Mouse (Mus musculus): ENCODE results near the gene Car4.

- TF ChIP-seq CTCF (IDR thresholded peaks at IDR 0.05; ENCODE audit: control insufficient read depth, insufficient read depth, insufficient replicate concordance, low read depth, low read length), result no peak
- TF ChIP-seq POLR2A (IDR thresholded peaks at IDR 0.05; ENCODE audit: control insufficient read depth, low read depth, low read length), result no peak
These were observed 9.5 kb downstream of the Car4 start for GRCm38 (mm10) chr11:84967113-84967512.

All from testis, adult 2 months (tissue).